Mouse (Mus musculus) ES-CJ7 (cell line): ENCODE data around the gene Hist1h2bc.

ENCODE experiments used
- DNase-seq: peaks from one replicate; pipeline ENCODE4 v3.0.0; 2011; ENCODE audit warnings: low read depth, low spot score

Gene Hist1h2bc

DNA sequence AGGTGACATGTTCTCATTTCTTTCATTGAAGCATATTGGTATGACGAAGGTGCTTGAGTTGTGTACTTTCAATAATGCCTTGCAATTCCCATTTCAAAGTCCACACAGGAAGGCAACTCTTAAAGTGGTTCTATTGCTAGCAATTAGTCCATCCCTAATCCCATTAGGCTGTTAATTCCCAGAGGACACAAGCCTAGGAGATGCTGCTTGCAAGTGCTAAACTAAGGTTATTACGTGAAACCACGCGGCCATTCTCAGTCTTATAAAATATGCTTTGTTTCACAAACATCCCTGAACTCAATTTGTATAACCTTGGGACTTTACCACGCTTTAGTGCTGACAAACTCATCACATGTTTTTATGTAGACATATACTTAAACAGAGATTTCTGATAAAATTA is 53.1 kb downstream of the Hist1h2bc start:
- DNase-seq = no peak

DNA sequence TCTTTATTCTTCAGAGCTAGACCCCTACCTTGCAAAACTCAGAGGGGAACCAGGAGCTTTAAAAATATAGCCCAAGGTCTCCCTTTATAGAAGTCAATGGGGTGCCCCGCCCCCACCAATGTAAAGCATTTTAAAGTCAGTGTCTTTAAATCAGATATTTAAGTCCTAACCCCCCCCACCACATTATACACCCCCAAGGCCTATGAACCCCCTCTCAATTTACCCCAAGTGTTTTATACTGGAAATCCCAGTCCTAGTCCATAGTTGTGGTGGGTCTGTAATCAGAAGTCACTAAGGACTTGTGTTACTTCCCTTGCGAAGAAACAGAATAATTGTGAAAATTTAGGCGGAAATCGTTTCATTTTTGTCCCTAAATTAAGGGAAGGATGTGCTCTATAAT is 54.0 kb downstream of the Hist1h2bc start:
- no peak for DNase-seq

DNA sequence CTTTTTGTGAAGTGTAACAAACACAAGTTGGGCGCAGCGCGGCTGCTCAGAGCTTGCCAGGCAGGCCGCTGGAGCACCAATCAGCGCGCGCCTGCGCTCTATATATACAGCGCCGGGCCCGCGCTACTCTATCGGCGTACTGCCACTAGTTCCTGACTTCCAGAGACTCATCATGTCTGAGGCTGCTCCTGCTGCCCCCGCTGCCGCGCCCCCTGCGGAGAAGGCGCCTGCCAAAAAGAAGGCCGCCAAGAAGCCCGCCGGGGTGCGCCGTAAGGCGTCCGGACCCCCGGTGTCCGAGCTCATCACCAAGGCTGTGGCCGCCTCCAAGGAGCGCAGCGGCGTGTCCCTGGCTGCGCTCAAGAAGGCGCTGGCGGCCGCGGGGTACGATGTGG is 54.7 kb downstream of the Hist1h2bc start, which contains the start of gene Hist1h1c:
Hist1h1c (plus strand) TSS at position 132 of the 392 bp plus-strand sequence.
- peak; percentile 93 for DNase-seq

DNA sequence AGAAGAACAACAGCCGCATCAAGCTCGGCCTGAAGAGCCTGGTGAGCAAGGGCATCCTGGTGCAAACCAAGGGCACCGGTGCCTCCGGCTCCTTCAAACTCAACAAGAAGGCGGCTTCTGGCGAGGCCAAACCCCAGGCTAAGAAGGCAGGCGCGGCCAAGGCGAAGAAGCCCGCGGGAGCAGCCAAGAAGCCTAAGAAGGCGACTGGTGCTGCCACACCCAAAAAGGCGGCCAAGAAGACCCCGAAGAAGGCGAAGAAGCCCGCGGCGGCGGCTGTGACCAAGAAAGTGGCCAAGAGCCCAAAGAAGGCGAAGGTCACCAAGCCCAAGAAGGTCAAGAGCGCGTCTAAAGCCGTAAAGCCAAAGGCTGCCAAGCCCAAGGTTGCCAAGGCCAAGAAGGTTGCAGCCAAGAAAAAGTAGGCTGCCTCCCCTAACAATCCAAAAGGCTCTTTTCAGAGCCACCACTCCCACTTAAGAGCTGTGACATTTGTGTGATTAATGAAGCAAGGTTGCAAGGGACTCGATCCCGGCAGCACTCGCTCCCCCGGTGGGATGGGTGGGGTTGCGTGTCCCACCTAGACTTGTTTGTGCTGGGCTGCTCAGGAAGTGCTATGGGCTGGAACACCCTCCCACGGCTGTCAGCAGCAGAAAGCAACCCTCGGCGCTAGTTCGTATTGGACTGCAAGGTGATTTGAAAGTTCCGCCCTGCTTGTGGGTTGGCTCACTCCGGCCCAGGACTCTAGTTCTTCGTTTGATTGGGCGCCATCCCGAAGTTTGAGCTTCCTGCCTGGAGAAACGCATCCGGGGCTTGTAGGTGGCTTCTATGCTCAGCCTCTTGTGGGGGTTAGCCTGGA is 55.3 kb downstream of the Hist1h2bc start:
- peak; percentile 97 for DNase-seq

DNA sequence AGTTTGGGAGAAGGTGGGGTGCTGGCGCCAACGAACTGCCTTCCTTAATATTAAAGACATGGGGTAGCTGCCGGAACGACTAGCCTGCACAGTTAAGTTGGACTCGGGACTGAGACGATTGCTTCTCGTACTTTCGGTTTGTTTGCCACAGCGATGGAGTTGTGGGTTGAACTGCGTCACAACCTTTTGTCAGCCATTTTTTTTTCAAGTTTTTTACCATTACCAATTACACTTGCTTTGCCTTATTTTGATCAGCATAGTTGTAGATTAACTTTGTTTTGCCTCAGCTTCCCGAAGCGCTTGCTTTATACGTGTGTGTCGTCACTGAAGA is 55.9 kb downstream of the Hist1h2bc start:
- DNase-seq = no peak

DNA sequence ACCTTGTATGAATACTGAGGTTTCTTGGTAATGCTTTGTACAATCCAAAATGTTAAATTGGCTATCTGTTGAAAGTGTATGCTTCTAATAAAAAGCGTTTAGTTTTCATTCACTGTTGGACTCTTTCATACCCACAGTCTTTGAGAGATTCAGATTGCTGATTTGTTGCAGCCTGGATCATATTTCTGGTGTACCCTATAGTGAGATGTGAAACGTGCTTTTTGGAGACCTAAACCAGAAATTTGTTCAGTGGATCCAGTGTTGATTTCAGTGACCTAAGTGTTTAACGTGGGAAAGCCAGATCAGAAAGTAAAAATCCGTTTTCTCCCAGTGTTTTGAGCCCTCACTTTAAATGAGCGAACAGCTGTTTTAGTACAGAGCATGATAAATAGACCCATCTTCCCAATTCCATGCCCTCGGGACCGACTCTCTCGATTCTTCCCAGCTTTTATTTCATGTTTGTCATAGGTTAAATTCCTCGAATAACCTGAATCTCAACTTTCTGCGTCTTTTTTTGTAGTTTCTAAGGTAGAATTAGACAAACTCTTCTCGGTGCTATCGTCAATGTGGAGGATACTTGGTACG is 56.3 kb downstream of the Hist1h2bc start:
- DNase-seq = peak; percentile 38

DNA sequence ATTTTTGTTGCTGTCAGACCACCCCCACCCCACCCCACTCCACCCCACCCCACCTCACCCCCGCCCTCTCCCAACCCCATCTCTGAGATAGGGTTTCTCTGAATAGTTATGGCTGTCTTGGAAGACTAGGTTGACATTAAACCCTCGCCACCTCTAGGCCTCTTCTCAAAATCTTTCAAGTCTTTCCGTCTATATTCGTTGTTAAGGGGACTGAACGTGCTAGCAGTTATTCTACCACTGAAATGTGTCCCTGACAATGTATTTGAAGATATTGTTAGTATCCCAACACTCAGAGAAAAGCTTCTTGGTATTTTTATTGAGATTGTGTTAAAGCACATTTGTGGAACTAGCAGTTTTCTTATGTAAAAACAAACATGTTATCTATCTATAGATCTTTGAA is 56.9 kb downstream of the Hist1h2bc start:
- no peak for DNase-seq

DNA sequence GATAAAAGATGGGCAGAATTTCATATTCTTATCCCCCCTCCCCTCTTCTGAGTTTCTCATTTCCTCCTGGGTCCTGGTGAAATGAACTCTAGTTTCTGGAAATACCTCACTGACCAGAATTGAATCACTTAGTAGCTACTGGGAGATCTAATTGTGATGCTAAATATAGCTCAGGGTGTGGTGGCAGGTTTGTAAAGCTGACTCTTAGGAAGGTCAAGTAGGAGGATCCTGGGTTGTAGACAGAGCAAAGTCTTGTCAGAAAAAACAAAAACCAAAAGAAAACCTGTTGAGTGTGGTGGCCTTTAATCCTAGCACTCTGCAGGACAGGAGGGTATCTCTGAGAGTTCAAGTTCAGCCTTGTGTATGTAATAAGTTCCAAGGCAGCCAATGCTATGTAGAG is 58.0 kb downstream of the Hist1h2bc start:
- DNase-seq = peak; percentile 96
